Mouse (Mus musculus) ES-CJ7 (cell line): ENCODE results near the gene 1700001K19Rik.
"Not testable (repeated sequence)": the region's sequence is repeated elsewhere in the genome, so short reads cannot be mapped to it uniquely, and the experiment has no call there.

Source experiments
- DNase-seq: peaks from one replicate; pipeline ENCODE4 v3.0.0; 2011; ENCODE audit warnings: low read depth, low spot score

1700001K19Rik gene

DNA sequence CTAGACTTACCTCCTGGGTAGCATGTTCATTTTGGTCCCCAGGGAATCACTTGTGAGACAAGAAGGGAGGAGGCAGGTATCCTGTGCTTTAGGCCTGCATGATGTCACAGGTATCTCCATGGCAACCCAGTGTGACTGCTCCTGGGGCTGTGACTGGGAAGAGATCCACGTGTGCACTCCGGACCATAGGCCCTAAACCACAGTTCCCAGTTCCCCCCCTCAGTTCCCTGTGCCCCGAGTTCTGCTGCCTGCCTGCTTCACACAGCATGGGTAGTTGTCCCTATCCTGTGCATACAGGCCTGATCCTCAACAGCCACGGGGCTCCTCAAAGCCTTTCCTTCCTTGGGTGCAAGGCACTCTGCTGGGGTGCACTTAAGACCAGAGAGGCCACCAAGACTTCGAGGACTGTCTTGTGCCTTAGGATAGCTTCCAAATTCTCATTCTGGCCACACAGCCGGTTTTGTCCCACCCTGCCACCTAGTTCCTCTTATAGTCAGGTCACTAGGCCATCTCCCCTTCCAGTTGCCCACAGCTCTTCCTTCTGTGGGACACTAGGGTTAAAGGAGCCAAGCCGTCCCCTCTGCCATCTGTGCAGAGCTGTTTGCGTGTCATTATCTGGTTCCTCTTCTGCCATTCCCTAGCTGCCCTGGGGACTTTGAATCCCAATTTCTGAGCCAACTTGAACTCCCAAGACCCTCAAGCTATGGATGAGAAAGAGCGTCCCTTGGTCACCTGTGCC, at the start of gene 1700001K19Rik:
Gene 1700001K19Rik (minus strand): TSS at position 59 of the 739 bp plus-strand sequence.
- DNase-seq: no peak

DNA sequence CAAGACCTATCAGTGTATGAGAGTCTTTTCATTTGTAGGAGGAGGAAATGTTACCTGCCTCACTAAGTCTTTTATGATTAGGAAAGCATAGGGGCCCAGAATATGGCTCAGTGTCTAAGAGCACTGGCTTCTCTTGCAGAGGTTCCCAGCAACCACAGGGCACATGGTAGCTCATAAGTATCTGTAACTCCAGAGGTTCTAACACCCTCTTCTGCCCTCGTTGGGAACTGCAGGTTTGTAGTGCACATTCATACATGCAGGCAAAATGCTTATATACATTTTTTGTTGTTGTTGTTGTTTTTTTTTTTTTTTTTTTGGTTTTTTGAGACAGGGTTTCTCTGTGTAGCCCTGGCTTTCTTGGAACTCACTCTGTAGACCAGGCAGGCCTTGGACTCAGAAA, 44.0 kb upstream of the 1700001K19Rik start:
- DNase-seq: peak; percentile 63

DNA sequence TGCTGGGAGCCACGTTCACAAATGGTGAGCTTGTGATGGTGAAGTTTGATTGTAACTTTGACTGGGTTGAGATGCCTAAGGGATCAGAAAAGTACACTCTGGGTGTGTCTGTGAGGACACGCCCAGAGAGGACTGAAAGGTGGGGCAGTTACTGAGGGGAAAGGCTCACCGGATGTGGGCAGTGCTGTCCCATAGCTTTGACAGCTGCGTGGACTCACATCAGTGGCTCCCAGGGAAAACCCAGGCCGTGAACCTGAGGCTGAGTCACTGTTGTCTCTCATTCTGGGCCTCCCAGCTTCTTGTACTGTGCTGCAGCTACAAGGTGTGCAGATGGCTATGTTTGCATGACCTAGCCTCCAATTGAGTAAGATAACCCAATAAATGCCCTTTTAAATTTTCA, 43.1 kb upstream of the 1700001K19Rik start:
- DNase-seq: no peak

DNA sequence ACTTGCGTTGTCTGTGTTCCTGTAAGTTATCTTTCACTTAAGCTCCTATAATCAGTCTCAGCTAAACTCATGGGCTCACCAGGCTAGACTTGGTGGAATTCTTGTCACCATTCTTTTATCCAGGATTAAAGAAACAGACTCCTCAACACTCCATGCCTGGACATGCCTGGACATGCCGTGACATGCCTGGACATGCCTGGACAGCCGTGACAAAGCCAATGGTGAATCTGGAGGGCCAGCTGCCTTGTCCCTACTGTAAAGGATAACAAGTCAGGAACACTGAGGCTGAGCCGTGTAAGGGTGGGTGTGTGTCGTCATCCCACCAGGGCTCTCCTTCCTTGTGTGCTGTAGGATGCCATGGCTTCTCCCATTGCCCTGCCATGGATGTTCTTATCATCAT, 42.6 kb upstream of the 1700001K19Rik start:
- DNase-seq: no peak

DNA sequence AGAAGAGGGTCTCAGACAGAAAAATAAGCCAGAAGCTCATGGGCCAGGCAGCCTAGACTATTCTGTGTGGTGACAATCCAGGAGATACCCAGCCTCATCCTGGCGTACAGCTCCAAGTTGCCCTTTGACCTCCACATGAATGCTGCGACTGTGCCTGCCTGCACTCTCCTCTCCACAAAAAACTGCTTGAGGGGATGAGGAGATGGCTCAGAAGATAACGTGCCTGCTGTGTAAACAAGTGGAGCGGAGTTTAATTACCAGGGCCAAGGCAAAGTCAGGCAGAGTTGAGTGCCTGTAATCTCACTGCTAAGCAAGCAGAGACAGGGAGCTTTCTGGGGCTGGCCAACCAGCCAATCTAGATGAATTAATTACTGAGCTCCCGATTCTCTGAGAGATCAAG, 33.6 kb upstream of the 1700001K19Rik start:
- no peak for DNase-seq

DNA sequence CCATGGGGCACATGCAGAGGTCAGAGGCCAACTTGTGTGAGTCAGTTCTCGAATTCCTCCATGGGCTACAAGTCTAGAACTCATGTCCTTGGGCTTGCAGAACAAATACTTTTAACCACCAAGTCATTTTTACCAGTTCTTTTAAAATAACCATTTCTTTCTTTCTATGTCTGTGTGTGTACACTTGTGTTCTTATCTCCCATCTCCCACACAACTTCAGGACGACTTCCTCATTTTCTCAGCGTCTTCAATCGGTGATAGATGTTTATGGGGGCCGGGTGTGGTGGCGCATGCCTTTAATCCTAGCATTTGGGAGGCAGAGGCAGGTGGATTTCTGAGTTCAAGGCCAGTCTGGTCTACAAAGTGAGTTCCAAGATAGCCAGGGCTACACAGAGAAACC, 31.8 kb upstream of the 1700001K19Rik start:
- no peak for DNase-seq

DNA sequence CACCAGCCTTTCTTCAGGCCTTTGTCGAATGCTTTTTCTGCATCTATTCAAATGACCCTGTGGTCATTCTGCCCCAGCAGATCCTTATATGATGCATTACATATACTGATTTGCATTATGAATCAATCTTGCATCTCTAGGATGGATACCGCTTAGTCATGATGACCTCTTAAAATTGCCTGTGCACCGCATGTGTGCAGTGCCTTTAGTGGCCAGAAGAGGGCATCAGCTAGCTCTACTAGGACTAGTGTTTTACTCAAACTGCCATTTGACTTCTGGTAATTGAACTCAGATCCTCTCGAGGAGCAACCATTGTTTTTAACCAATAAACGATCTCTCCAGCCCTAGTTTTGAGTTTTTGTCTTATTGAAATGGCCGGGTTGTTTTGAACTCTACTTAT, 31.4 kb upstream of the 1700001K19Rik start:
- peak; percentile 81 for DNase-seq

DNA sequence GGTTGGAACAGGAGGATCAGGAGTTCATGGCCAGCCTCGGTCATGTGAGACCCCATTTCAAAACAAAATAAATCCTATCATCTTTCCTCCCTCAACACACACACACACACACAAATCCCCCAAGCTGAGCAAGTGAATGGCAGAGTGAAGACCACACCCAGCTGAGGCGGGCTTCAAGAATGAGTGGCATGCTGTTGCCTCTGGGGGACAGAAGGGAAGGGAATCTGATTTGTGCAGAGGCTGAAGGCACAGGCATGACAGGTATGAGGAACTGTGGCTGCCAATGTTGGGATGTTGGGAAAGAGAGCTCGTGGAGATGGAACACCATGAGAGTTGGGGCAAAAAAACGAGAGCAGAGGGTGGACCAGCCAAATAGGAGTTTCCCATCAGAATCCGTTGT, 28.9 kb upstream of the 1700001K19Rik start:
- DNase-seq: peak; percentile 72

DNA sequence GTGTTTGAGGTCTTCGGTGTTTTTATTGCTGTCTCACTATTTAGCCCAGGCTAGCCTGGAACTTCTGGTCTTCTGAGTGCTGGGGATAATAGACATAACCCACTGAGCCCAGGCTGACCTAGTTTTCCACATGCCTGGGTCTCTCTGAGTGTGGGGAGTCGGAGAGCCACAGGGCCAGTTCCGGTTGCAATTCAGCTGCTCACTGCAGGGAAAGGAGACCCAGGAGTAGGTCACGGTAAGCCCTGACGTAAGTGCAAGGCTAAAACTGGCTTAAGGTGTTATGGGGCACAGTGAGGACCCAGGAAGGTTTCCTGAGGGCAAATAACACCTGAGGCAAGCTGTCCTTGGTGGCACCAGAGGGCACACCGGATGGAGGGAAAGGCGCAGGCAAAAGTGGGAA, 25.0 kb upstream of the 1700001K19Rik start:
- DNase-seq: no peak

DNA sequence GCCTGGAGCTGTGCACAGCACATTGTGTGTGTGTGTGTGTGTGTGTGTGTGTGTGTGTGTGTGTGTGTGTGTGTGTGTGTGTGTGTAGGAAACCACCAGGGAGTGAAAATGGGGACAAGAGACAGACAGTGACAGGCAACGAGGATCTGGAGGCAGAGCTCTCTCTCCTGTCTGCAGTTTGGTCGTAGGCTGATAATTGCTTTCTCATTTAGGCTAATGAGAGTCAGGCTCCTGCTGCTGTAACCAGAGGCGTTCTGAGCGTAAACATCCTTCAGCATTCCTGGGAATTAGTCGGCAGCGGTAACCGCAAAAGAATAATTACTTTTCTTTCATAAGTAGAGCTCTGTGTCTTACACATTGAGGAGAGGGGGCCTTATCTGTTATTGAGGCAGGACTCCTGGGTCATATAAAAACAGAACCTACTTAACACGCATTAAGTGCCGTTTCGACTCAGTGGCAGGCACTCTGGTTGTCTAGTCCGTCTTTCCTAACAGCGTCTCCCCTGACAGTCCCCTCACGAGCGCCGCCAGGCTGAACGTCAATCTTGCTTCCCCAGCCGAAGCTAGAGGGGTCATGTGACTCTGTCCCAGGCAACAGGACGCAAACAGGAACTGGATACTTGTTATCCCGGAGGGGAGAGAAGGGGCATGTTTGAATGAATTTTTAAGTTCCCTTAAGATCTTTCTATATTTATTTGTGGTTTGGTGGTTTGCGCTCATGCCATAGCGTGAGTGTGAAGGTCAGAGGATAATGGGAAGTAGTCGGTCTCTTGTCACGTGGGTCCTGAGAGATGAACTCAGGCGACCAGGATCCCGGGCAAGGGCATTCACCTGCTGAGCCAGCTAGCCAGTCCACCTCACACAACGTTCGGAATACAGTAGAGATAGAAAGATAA, 24.2 kb upstream of the 1700001K19Rik start:
- DNase-seq: peak; percentile 75

DNA sequence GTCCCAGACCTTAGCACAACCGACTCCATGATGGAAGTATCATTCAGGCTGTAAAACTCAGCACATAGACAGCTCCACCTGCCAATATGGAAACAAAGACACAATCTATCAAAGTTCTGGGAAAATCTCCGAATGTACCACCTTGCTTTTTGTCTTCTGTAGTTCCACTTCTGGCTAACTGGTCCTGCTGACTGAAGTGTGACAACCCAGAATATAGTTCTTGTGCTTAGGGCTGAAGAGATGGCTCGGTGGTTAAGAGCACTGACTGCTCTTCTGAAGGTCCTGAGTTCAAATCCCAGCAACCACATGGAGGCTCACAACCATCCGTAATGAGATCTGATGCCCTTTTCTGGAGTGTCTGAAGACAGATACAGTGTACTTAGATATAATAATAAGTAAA, 23.0 kb upstream of the 1700001K19Rik start:
- DNase-seq: not testable (repeated sequence)

DNA sequence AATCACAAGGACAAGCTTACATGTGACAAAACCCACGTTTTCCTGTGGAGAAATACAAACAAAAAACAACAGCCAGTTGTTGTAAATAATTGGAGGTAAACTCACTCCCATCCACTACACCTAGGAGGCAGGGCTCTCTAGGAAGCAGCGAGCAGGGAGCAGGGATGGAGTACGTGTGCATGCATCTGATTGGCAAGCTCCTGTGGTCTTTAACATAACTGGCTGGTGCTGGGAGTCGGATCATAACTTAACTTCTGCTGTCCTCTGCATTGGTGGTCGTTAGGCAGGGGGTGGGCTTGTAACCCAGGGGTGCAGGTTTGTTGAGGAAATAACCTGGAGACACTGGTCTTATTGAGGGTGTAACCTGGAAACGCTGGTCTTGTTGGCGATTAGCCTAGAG, 21.3 kb upstream of the 1700001K19Rik start:
- DNase-seq: peak; percentile 74

DNA sequence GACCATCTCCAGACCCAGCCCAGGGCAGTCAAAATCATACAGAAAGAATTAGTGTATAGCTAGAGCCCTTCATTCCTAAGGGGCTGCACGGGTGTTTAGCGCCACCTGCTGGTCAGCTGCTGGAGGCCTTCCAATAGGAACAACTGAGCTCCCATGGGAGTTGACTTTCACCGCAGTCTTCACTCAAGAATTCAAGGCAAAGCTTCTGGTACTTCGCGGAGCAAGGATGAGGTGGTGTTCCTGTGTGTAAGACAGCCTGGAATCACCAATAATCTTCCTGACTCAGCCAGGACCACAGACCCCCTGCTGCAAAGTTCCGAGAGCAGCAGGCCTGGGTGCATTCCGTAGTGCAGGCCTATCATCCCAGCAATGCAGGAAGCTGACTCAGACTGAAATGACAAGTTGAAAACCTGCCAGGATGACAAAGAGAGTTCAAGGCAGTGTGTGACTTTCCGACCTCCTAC, 20.6 kb upstream of the 1700001K19Rik start:
- peak; percentile 93 for DNase-seq

DNA sequence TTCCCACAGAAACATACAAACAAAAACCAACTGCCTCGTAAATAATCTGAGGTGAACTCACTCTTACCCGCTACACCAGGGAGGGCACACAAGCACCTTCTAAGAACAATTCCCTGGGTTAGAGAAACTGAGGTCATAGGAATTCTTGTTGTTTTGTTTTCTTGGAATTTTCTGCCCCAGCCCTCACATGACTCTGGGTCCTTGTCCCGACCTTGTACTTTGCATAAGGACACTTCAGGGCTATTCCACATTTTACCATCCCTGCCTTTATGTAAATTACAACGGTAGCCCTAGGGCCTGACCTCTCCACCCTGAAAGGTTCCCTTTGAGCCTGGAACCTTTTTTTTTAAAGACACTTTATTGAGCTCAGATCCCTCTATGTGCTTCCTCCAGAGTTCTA, 20.1 kb upstream of the 1700001K19Rik start, which contains the start of gene Hsp90aa1:
Gene Hsp90aa1 (minus strand): TSS at position 173 of the 400 bp plus-strand sequence.
- peak; percentile 92 for DNase-seq

DNA sequence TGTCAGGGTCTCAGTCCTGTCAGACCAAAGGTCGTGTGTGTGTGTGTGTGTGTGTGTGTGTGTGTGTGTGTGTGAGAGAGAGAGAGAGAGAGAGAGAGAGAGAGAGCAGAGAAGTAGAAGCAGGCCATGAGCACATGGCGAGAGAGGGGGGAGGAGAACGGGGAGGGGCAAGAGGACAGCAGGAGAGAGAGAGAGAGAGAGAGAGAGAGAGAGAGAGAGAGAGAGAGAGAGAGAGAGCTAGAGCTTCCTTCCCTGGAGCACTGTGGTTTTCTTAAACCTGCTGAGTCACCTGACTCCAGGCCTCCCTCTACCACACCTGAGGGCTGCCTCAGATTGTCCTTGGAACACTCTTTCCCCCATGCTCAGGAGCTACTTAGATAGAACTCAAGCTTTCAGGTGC, 18.9 kb upstream of the 1700001K19Rik start:
- DNase-seq: peak; percentile 80

DNA sequence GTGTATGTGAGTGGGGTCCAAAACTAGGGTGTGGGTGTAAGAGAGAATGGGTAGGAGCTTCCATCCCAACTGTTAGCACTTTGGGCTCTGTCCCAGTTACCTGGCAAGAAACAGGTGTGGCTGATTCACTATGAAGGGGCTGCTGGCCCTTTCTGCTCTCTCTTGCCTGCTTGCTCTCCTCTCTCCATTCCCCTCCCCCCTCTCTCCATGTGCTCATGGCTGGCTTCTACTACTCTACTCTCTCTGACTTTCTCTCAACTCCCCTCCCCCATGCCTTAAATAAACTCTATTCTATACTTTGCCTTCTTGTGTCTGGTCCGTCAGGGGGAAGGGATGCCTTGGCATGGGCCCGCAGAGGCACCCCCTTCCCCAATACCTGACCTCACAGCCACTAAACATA, 18.3 kb upstream of the 1700001K19Rik start:
- peak; percentile 65 for DNase-seq

DNA sequence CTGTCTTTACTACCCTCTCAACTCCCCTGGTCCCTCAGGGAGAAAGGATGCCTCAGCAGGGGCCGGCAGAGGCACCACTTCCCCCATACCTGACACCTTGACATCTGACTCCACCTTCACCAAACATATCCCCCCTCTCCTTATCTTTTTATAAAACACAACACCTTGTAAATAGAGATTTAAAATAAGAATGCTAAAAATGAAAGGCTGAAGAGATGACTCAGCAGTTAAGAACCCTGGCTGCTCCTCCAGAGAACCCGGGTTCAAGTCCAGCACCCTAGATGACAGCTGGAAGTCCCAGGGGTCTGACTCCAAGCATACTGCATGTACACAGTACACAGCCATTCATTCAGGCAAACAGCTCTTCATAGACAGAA, 16.7 kb upstream of the 1700001K19Rik start:
- DNase-seq: peak; percentile 24

DNA sequence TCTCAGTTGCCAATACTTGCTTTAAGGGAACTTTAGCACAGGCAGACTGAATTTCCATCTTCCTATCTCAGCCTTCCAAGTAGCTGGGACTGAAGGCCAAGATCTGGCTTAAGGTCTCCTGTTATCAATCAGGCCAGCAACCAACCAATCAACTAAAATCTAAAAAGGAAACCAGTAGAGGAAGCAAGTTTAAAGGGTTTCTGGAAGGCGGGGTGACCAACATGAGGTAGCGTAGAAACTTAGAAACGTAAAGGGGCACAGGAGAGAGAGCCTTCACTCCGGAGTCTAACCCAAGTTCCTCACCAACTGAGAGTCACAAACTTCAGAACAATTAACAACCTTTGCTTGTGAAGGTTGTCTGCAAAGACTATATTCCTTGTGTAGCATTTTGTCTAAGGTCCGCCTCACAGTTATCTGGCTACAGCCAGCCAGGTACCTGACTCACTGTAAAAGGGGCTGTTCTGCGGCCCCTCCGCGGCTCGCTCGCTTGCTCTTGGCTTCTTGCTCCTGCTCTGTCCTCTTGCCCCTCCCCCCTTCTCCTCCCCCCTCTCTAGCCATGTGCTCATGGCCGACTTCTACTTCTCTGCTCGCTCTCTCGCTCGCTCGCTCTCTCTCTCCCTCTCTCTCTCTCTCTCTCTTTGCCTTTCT, 16.2 kb upstream of the 1700001K19Rik start:
- peak; percentile 76 for DNase-seq

DNA sequence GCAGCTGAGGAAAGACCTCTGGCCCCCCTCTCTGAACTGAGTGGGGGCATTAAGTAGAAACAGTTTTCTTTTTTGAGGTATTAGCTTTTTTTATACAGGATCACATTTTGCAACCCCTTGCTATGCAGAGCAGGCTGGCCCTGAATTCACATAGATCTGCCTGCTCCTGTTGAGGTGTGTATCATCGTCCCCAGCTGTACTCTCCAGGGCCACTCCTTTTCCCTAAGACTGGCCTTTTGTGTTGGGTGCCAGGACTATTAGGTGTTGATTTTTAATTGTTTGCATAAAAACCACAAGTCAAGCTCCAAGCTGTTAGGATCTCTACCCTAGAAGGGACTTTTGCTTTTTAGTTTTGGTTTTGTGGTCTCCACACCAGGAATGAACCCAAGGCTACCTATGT, 15.7 kb upstream of the 1700001K19Rik start:
- DNase-seq: peak; percentile 50

DNA sequence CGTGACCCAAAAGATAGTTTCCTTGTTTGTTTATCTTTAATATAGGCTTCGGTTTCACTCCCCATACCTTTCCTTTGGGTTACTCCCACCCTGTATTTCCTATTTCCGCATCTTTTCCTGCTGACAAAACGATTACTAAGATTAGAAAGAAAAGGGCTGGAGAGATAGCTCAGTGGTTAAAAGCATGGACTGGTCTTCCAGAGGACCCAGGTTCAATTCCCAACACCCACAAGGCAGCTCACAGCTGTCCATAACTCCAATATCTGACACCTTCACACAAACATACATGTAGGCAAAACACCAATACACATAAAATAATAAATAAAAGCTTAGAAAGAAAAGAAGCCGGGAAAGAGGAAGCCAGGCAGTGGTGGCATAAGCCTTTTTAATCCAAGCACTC, 15.0 kb upstream of the 1700001K19Rik start:
- DNase-seq: no peak

DNA sequence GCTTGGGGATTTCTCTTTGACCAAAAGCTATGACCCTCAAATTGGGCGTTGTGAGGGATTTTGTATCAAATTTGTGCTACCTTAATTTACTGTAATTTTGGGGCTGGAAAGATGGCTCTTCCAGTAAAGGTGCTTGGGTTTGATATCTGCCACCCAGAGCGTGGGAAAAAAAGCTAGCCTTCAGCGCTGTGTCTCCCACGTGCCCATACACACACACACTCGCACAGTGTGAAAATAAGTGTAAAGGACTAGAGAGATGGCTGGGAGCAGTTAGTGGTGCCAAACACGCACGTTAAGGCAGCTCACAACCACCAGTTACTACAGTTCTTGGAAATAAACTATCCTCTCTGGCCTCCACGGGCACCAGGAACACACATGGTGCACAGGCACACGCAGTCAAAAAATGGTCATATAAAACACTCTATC, 14.6 kb upstream of the 1700001K19Rik start:
- no peak for DNase-seq
